Mouse (Mus musculus) thymus, postnatal 25 days (tissue): ENCODE data around the gene Zbp1.

Experiments used
- DNase-seq: peaks from one replicate; pipeline ENCODE4 v3.0.0; 2022

The Zbp1 gene

DNA sequence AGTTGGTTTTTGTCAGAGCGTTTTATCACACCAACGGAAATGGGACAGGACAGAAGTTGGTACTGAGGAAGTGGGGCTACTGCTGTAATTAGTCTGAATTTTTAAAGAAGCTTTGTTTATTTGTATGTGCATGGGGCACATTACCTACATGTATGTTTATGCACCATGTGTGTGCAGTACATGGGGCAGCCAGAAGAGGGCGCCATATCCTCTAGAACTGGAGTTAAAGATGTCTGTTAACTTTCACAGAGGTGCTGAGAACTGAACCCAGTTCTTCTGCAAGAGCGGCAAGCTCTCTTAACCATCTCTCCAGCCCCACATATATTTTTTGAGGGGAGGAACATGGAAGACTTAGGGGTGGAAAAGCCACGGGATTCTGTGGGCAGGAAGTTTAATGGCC, 43.0 kb downstream of the Zbp1 start:
- no peak for DNase-seq

GRCm38 (mm10) chr2:173174569-173174968, 44.2 kb downstream of the Zbp1 start:
- no peak for DNase-seq

DNA sequence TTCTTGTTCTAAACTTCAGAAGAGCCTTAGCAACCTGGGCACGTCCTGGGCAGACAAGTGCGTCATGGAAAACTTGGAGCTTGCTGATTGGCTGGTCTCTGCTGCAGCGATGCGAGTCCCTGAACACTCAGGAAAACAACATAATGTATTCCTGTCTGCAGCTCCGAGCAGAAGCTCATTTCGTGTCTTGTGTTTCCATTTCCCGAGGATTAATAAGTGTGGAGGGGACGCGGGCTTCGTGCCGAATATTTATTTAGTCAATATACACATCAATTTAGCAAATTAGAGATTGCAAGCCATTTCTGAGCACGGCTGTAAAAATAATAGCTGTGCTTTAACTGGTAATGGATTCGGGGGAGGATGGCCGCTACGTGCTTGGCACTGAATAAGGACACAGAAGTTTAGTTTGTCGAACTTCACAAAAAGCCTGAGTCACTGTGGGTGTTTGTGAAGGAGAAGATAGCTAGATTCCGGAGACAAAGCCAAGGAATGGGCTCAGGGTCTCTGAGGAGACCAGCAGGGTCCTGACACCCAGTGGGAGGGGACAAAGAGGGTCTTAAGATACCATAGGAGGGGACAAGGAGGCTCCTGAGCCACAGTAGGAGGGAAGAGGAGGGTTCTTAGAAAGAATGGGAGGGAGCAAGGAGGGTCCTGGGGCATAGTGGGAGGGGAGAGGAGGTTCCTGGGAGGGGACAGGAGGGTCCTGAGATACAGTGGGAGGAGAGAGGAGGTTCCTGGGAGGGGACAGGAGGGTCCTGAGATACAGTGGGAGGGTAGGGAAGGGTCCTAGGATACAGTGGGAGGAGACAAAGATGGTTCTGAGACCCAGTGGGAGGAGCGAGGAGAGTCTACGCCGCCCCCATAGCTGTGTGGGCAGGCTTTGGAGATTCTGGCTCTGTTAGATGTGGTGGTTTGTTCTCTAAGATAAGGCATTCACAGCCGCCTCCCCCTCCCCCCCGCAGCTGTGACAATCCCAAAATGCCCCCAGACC, 44.9 kb downstream of the Zbp1 start:
- peak; percentile 27 for DNase-seq

DNA sequence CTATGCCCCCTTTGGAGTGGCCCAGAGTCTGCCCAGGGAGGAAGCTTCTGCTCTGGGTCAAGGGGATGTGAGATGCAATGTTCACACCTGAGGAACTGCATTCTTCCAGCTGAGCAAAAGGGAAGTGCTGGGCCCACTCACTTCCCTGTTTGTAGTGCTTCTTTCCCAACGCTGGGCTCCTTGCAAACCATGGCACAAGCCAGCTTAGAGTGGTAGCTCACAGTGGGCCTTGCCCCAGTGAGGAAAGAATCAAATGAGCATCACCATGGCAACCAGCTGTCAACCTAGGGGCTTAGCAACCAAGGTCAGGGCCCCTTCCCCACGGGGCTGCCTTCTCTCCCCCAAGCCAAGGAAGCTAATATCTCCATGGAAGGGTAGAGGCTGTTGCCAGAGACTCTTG, 45.7 kb downstream of the Zbp1 start:
- DNase-seq, result peak; percentile 3

GRCm38 (mm10) chr2:173172386-173172785, 46.3 kb downstream of the Zbp1 start:
- no peak for DNase-seq

GRCm38 (mm10) chr2:173171956-173172355, 46.8 kb downstream of the Zbp1 start:
- no peak for DNase-seq

DNA sequence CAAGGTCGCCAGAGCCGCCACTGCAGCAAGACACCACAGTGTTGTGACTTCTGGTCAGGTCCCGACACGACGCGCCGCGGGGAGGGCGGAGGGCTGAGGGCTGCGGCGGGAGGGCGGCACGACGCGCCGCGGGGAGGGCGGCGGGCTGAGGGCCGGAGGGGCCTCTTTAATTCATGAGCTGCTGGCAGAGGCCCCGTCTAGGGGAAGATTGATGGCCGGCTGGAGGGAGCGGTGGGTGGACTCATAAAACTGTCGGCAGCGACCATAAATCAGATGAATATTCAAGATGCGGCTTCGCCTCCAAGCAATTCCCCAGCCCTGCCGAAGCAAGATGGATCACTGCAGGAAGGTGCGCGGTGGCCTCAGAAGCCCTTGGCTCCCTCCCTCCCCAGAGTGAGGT, 47.3 kb downstream of the Zbp1 start:
- no peak for DNase-seq

GRCm38 (mm10) chr2:173170715-173171114, 48.0 kb downstream of the Zbp1 start:
- no peak for DNase-seq

DNA sequence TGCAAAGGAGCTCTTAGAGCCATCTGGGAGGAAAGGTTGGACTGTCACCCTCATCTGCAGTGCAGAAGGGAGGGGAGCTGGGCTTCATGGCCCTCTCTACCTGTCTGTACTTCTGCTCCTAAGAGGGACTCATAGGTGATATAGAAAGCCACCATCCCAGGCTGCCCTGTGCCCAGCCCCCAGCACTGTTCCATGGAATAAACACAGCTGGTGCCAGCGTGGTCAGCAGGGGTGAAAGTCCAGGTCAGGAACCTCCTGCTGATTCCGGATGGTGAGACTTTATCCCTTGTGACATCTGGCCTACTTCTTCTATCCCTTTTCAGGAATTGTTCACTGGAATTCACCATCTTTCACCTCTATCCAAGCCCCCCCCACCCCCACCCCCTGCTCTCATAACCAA, 48.6 kb downstream of the Zbp1 start:
- DNase-seq, result no peak

DNA sequence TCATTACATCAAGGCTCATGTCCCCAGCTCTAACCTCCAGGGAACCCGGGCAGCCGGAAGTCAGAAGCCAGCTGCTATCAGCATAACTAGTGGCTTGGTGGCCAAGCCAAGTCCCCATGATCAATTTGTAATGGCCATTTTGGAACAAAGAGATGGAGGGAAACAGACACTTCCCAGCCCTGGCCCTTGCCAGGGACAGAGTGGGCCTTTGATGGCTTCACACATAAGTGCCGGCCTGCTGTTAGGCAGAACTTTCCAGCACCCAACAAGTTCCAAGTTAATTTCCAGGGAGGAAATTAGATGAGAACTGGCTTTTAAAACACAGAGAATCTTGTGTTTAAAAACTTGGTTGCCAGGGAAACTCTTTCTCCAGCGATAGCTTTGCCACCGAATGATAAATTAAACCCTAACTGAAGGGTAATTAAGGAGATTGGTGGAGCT, 50.3 kb downstream of the Zbp1 start:
- DNase-seq, result no peak

DNA sequence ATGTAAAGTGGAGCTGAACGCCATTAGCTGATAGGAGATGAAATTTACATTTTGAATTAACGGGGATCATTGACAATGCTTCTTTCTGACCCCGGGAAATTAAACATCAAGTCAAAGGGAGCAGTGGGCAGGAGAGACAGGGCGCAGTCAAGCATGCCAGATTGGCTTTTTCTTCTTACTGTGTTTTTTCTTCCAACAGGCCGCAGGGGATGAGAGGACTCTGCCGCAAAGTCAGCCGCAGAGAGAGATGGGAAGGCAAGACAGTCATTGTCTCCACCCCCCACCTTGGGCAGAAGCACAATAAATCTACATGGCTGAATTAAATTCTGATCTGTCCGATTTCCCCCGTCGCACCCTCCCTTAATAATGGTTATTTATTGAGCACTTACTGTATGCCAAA, 53.4 kb downstream of the Zbp1 start:
- no peak for DNase-seq

DNA sequence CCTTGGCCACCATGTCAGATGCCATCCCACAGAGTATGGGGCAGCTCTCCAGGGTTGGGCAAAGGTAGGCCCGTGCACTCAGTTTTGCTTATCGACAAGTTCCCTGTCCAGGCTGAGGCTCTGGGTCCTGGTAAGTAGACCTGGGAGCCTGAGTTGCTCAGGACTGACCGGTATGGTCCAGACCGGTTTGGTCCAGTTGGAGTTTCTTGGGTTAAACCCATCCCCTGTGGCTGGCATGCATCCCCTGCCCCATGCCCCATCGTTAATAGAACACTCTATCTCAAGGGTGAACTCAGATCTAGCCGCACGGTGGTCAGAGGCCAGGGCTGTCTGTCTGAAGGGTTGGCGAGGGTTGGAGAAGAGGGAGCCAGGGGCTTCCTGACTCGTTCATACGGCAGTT, 53.8 kb downstream of the Zbp1 start:
- no peak for DNase-seq

- DNase-seq, result peak; percentile 49
Measured at GRCm38 (mm10) chr2:173164358-173164757, 54.4 kb downstream of the Zbp1 start.

- no peak for DNase-seq
Measured at GRCm38 (mm10) chr2:173163380-173163779, 55.3 kb downstream of the Zbp1 start.

GRCm38 (mm10) chr2:173159354-173160311, 59.1 kb downstream of the Zbp1 start:
- peak; percentile 73 for DNase-seq

DNA sequence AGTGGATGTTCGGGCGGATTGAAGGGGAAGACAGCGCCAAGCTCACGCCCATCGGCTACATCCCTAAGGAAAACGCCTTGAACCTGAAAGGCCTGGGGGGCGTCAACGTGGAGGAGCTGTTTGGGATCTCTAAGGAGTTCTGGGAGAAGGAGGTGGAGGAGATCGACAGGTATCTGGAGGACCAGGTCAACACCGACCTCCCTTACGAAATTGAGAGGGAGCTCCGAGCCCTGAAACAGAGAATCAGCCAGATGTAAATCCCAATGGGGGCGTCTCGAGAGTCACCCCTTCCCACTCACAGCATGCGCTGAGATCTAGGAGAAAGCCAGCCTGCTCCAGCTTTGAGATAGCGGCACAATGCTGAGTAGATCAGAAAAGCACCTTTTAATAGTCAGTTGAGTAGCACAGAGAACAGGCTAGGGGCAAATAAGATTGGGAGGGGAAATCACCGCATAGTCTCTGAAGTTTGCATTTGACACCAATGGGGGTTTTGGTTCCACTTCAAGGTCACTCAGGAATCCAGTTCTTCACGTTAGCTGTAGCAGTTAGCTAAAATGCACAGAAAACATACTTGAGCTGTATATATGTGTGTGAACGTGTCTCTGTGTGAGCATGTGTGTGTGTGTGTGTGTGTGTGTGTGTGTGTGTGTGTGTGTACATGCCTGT, 60.2 kb downstream of the Zbp1 start:
- DNase-seq, result no peak

DNA sequence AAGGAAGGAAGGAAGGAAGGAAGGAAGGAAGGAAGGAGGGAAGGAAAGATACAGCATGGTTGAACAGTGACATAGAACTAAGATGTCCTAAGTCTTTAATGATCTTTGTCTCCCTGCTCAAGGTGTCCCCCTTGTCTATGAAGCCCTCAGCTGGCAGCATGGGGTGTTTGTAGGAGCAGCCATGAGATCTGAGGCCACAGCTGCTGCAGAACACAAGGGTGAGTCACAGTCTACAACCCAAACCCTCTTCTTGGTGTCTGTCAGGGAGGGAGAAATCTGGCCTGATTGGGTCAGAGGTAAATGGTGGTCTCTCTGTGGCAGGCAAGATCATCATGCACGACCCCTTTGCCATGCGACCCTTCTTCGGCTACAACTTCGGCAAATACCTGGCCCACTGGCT, 60.9 kb downstream of the Zbp1 start:
- no peak for DNase-seq

DNA sequence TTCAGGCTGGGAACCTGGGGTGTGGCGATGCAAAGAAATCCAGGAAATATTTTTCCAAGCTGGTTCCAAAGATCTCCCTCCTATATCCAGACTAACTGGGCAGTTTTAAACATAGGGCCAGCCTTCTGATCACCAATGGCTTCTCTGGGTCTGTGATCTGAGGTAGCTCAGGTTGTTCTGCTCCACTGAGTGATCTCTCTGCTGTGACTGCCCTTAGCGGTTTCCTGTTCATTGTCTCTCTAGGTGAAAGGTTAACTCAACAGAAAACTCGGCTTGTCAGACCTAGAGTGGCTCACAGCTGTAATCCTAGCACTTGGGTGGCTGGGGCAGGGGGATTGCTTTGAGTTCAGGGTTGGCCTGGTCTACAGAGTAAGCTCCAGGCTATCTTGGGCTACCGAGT, 61.3 kb downstream of the Zbp1 start:
- no peak for DNase-seq

- no peak for DNase-seq
Measured at GRCm38 (mm10) chr2:173156923-173157322, 61.8 kb downstream of the Zbp1 start.
